Mouse (Mus musculus) liver, embryonic 14.5 days (tissue): ENCODE measurements at regions not wholly inside any gene's neighbourhood (a gene's known extent, or its start where the extent isn't known, plus 50 kb on each side); places are given as distances from the start of the nearest gene placed in this dataset.

Experiments
- ATAC-seq: fragments of 200-750 bp; cut with Nextera tagmentation; 2 replicates; pipeline ENCODE4 v1.8.0; 2017; ENCODE audit warnings: moderate number of reproducible peaks, mild to moderate bottlenecking, moderate library complexity; ENCODE audit not compliant: insufficient read depth
- DNase-seq, 3 experiments: peaks; one replicate each; pipeline ENCODE4 v3.0.0-alpha.2; 2012 to 2013; ENCODE audit warnings: low read depth in 3 of 3, low spot score in 3 of 3
- H3K27ac ChIP-seq: fragments of 300-500 bp; sonication (generic); 2 replicates; pipeline ENCODE4 v1.5.1; 2014; ENCODE audit warnings: moderate library complexity, mild to moderate bottlenecking, control low read depth, inconsistent platforms
- H3K27me3 ChIP-seq: fragments of 300-500 bp; sonication (generic); 2 replicates; pipeline ENCODE4 v1.6.1; 2014; ENCODE audit warnings: mild to moderate bottlenecking, low read length, moderate library complexity; ENCODE audit not compliant: control insufficient read depth, insufficient read depth
- H3K36me3 ChIP-seq: fragments of 300-500 bp; sonication (generic); replicated peaks from 2 replicates; pipeline ENCODE4 v1.6.1; 2014; ENCODE audit warnings: low read depth; ENCODE audit not compliant: control insufficient read depth, insufficient read depth
- H3K4me1 ChIP-seq, 2 experiments: fragments of 200-500 bp in 1 of 2; fragments of 300-500 bp in 1 of 2; sonication (generic) in 1 of 2; replicated peaks; 2 replicates each; pipeline ENCODE4 v1.6.1; 2012 to 2014; ENCODE audit warnings: antibody characterized with exemption in 1 of 2, inconsistent platforms in 1 of 2, low read length in 1 of 2; ENCODE audit not compliant: control insufficient read depth in 2 of 2, insufficient read depth in 2 of 2
- H3K4me2 ChIP-seq: fragments of 300-500 bp; sonication (generic); 2 replicates; pipeline ENCODE4 v1.6.1; 2014; ENCODE audit warnings: low read depth, mild to moderate bottlenecking, control low read depth, moderate library complexity
- H3K4me3 ChIP-seq, 2 experiments: fragments of 200-500 bp in 1 of 2; fragments of 300-500 bp in 1 of 2; sonication (generic) in 1 of 2; 2 replicates each; pipeline ENCODE4 v1.5.1; 2012 to 2014; ENCODE audit warnings: low read depth in 2 of 2, low read length in 2 of 2, mild to moderate bottlenecking in 2 of 2, control low read depth in 1 of 2, inconsistent platforms in 1 of 2, moderate library complexity in 1 of 2; ENCODE audit not compliant: insufficient read depth in 1 of 2
- H3K9ac ChIP-seq: fragments of 300-500 bp; sonication (generic); replicated peaks from 2 replicates; pipeline ENCODE4 v1.6.1; 2014; ENCODE audit warnings: mild to moderate bottlenecking, control low read depth, moderate library complexity
- H3K9me3 ChIP-seq: fragments of 300-500 bp; sonication (generic); 2 replicates; pipeline ENCODE4 v1.6.1; 2016; ENCODE audit warnings: low read length, mixed read lengths; ENCODE audit not compliant: control insufficient read depth
- CTCF ChIP-seq: IDR thresholded peaks from 2 replicates; pipeline ENCODE4 v1.5.1; 2016; ENCODE audit warnings: antibody characterized with exemption, low read depth, control low read depth
- EP300 ChIP-seq: IDR thresholded peaks from 2 replicates; pipeline ENCODE4 v1.6.1; 2016; ENCODE audit warnings: antibody characterized with exemption, low read depth
- WGBS: fragments of 180-500 bp; shearing (Covaris S2); extraction: QIAGEN DNeasy Blood & Tissue Kit; methylation state at CpG from one replicate; pipeline ENCODE4 v1.1.7; 2014; ENCODE audit not compliant: insufficient replicate concordance; 5-methylcytosine and 5-hydroxymethylcytosine counted together

GRCm38 (mm10) chr13:52108349-52108921 lies 262.0 kb downstream of the Gadd45g start:
- no peaks in the 10 kb centered on the region for H3K9me3 ChIP-seq
- ATAC-seq = no peak
- no peak overlapping the region for H3K4me3 ChIP-seq
- no peaks in the 10 kb centered on the region for H3K36me3 ChIP-seq
- no peak for DNase-seq
- no peak overlapping the region for H3K4me2 ChIP-seq
- H3K9ac ChIP-seq = no peak overlapping the region
- TF ChIP-seq CTCF = no peak
- no peak for TF ChIP-seq EP300
- no peak overlapping the region for H3K27ac ChIP-seq
- no peaks in the 10 kb centered on the region for H3K4me1 ChIP-seq
- no peaks in the 10 kb centered on the region for H3K27me3 ChIP-seq
- 53% methylated on average over 8 of the region's 8 CpGs for WGBS

- no peaks in the 10 kb centered on the region for H3K36me3 ChIP-seq
- H3K27ac ChIP-seq = no peak overlapping the region
- TF ChIP-seq EP300 (no peak), CTCF (no peak)
- DNase-seq = no peak
- ATAC-seq = no peak
- H3K4me2 ChIP-seq = no peak overlapping the region
- 68% methylated on average over 17 of the region's 17 CpGs for WGBS
- no peaks in the 10 kb centered on the region for H3K9me3 ChIP-seq
- H3K27me3 ChIP-seq = no peaks in the 10 kb centered on the region
- H3K9ac ChIP-seq = no peak overlapping the region
- H3K4me3 ChIP-seq = no peak overlapping the region
- no peaks in the 10 kb centered on the region for H3K4me1 ChIP-seq
Observed at GRCm38 (mm10) chr13:52109039-52109759, 262.7 kb downstream of the Gadd45g start.

- Histone ChIP-seq H3K9ac (no peak overlapping the region), H3K27me3 (no peaks in the 10 kb centered on the region), H3K4me1 (no peaks in the 10 kb centered on the region), H3K27ac (no peak overlapping the region), H3K36me3 (no peaks in the 10 kb centered on the region), H3K4me3 (no peak overlapping the region), H3K4me2 (no peak overlapping the region), H3K9me3 (no peaks in the 10 kb centered on the region)
- no peak for TF ChIP-seq CTCF
- TF ChIP-seq EP300 = no peak
- 59% methylated on average over 9 of the region's 9 CpGs for WGBS
- DNase-seq (no peak), ATAC-seq (no peak)
Observed at GRCm38 (mm10) chr13:52110750-52111149, 264.3 kb downstream of the Gadd45g start.

- DNase-seq (no peak), ATAC-seq (no peak)
- no peaks in the 10 kb centered on the region for H3K27me3 ChIP-seq
- 75% methylated on average over 8 of the region's 8 CpGs for WGBS
- TF ChIP-seq CTCF (no peak), EP300 (no peak)
- H3K4me2 ChIP-seq = no peak overlapping the region
- H3K36me3 ChIP-seq = no peaks in the 10 kb centered on the region
- H3K27ac ChIP-seq = no peak overlapping the region
- H3K9me3 ChIP-seq = no peaks in the 10 kb centered on the region
- H3K9ac ChIP-seq = no peak overlapping the region
- no peak overlapping the region for H3K4me3 ChIP-seq
- no peaks in the 10 kb centered on the region for H3K4me1 ChIP-seq
Observed at GRCm38 (mm10) chr13:52113549-52113948, 267.1 kb downstream of the Gadd45g start.

- Histone ChIP-seq H3K27ac (no peak overlapping the region), H3K4me3 (no peak overlapping the region), H3K4me2 (no peak overlapping the region), H3K27me3 (no peaks in the 10 kb centered on the region), H3K9ac (no peak overlapping the region), H3K36me3 (no peaks in the 10 kb centered on the region), H3K4me1 (no peaks in the 10 kb centered on the region), H3K9me3 (no peaks in the 10 kb centered on the region)
- DNase-seq (no peak), ATAC-seq (no peak)
- TF ChIP-seq EP300 (no peak), CTCF (no peak)
- 63% methylated on average over 7 of the region's 7 CpGs for WGBS
Observed at GRCm38 (mm10) chr13:52114431-52114830, 268.0 kb downstream of the Gadd45g start.
